Mouse (Mus musculus): ENCODE results near the gene Sox6. TPM values are rescaled to one million over a fixed set of nuclear protein-coding genes. Genes with fewer than 3 reads are reported as not detected.

Sox6 gene
- total RNA-seq, 1 experiment: 1.2 TPM

- peaks cover 2 to 3% of the 10 kb centered on the region in 2 experiments; a peak in 3 of 4 replicates for H3K4me1 ChIP-seq (ENCODE audit: control insufficient read depth in 2 of 2, insufficient read depth in 2 of 2, low read length in 2 of 2, poor library complexity in 1 of 2)
- in situ Hi-C loops (cut with MboI; ENCODE audit: low sequenced_read_pairs in 2 of 2, unreplicated experiment in 2 of 2): no loop called here
- H3K36me3 ChIP-seq (ENCODE audit: control insufficient read depth, insufficient read depth, low read length, poor library complexity, severe bottlenecking): no peaks in the 10 kb centered on the region
- no peak overlapping the region for H3K27ac ChIP-seq (ENCODE audit: insufficient read depth, low read depth, low read length, poor library complexity, severe bottlenecking)
- no peaks in the 10 kb centered on the region for H3K9me3 ChIP-seq (ENCODE audit: control insufficient read depth, insufficient read depth, low read depth, low read length)
- no peak for DNase-seq (ENCODE audit: low read depth, low spot score)
- H3K9ac ChIP-seq (ENCODE audit: insufficient read depth, low read depth, low read length, poor library complexity, severe bottlenecking): no peak overlapping the region
- H3K4me3 ChIP-seq (ENCODE audit: insufficient read depth in 1 of 2, low read depth in 1 of 2, low read length in 2 of 2, poor library complexity in 1 of 2, severe bottlenecking in 1 of 2): no peak overlapping the region
- TF ChIP-seq MAFK (IDR thresholded peaks at IDR 0.05; ENCODE audit: insufficient read depth, low read depth, low read length) (no peak), HCFC1 (IDR thresholded peaks at IDR 0.05; ENCODE audit: borderline replicate concordance, insufficient read depth, low read length) (no peak), ZNF384 (IDR thresholded peaks at IDR 0.05; ENCODE audit: low read depth, low read length) (no peak), ZC3H11A (IDR thresholded peaks at IDR 0.05; ENCODE audit: borderline replicate concordance, low read depth, low read length) (no peak), CHD2 (IDR thresholded peaks at IDR 0.05; ENCODE audit: low read depth, low read length) (no peak)
Measured at GRCm38 (mm10) chr7:115780148-115780547, 258.4 kb downstream of the Sox6 start.

- no peaks in the 10 kb centered on the region for H3K36me3 ChIP-seq (ENCODE audit: control insufficient read depth, insufficient read depth, low read length, poor library complexity, severe bottlenecking)
- no peak overlapping the region for H3K27ac ChIP-seq (ENCODE audit: insufficient read depth, low read depth, low read length, poor library complexity, severe bottlenecking)
- H3K9me3 ChIP-seq (ENCODE audit: control insufficient read depth, insufficient read depth, low read depth, low read length): no peaks in the 10 kb centered on the region
- H3K4me3 ChIP-seq (ENCODE audit: insufficient read depth in 1 of 2, low read depth in 1 of 2, low read length in 2 of 2, poor library complexity in 1 of 2, severe bottlenecking in 1 of 2): no peak overlapping the region
- no peak for DNase-seq (ENCODE audit: low read depth, low spot score)
- no peak overlapping the region for H3K9ac ChIP-seq (ENCODE audit: insufficient read depth, low read depth, low read length, poor library complexity, severe bottlenecking)
- H3K4me1 ChIP-seq (ENCODE audit: control insufficient read depth in 2 of 2, insufficient read depth in 2 of 2, low read length in 2 of 2, poor library complexity in 1 of 2): peaks cover 0 to under 1% of the 10 kb centered on the region in 2 experiments; a peak in 2 of 4 replicates
- in situ Hi-C loops (cut with MboI; ENCODE audit: low sequenced_read_pairs in 2 of 2, unreplicated experiment in 2 of 2): no loop called here
- TF ChIP-seq ZNF384 (IDR thresholded peaks at IDR 0.05; ENCODE audit: low read depth, low read length) (no peak), CHD2 (IDR thresholded peaks at IDR 0.05; ENCODE audit: low read depth, low read length) (no peak), HCFC1 (IDR thresholded peaks at IDR 0.05; ENCODE audit: borderline replicate concordance, insufficient read depth, low read length) (no peak), ZC3H11A (IDR thresholded peaks at IDR 0.05; ENCODE audit: borderline replicate concordance, low read depth, low read length) (no peak), MAFK (IDR thresholded peaks at IDR 0.05; ENCODE audit: insufficient read depth, low read depth, low read length) (no peak)
Measured at GRCm38 (mm10) chr7:115779544-115779943, 259.1 kb downstream of the Sox6 start.

GRCm38 (mm10) chr7:115776736-115777135 is 261.9 kb downstream of the Sox6 start:
- no peak for DNase-seq (ENCODE audit: low read depth, low spot score)
- no peaks in the 10 kb centered on the region for H3K9me3 ChIP-seq (ENCODE audit: control insufficient read depth, insufficient read depth, low read depth, low read length)
- TF ChIP-seq MAFK (IDR thresholded peaks at IDR 0.05; ENCODE audit: insufficient read depth, low read depth, low read length) (no peak), CHD2 (IDR thresholded peaks at IDR 0.05; ENCODE audit: low read depth, low read length) (no peak), HCFC1 (IDR thresholded peaks at IDR 0.05; ENCODE audit: borderline replicate concordance, insufficient read depth, low read length) (no peak), ZNF384 (IDR thresholded peaks at IDR 0.05; ENCODE audit: low read depth, low read length) (no peak), ZC3H11A (IDR thresholded peaks at IDR 0.05; ENCODE audit: borderline replicate concordance, low read depth, low read length) (no peak)
- no peaks in the 10 kb centered on the region for H3K4me1 ChIP-seq (ENCODE audit: control insufficient read depth in 2 of 2, insufficient read depth in 2 of 2, low read length in 2 of 2, poor library complexity in 1 of 2)
- H3K4me3 ChIP-seq (ENCODE audit: insufficient read depth in 1 of 2, low read depth in 1 of 2, low read length in 2 of 2, poor library complexity in 1 of 2, severe bottlenecking in 1 of 2): no peak overlapping the region
- in situ Hi-C loops (cut with MboI; ENCODE audit: low sequenced_read_pairs in 2 of 2, unreplicated experiment in 2 of 2): no loop called here
- H3K36me3 ChIP-seq (ENCODE audit: control insufficient read depth, insufficient read depth, low read length, poor library complexity, severe bottlenecking): no peaks in the 10 kb centered on the region
- no peak overlapping the region for H3K9ac ChIP-seq (ENCODE audit: insufficient read depth, low read depth, low read length, poor library complexity, severe bottlenecking)
- no peak overlapping the region for H3K27ac ChIP-seq (ENCODE audit: insufficient read depth, low read depth, low read length, poor library complexity, severe bottlenecking)

DNA sequence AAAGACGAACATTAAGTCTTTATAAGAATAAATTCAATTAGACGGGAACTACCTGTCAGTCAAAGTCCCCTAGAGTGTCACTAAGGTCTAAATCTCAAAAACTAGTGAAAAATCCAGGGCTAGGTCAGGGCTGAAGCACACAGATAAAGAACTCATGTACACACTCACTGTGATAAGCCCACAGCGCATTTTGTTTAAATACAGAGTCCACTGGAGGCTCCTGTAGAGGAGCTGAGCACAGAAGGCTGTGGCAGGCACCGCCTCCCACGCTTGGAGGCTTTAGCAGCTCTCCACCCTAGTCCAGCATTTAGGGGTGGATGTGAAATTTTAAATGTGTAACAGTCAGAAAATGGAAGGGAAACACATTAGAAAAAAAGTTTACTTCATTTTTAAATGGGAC is 262.3 kb downstream of the Sox6 start:
- in situ Hi-C loops (cut with MboI; ENCODE audit: low sequenced_read_pairs in 2 of 2, unreplicated experiment in 2 of 2): no loop called here
- H3K9me3 ChIP-seq (ENCODE audit: control insufficient read depth, insufficient read depth, low read depth, low read length): no peaks in the 10 kb centered on the region
- TF ChIP-seq MAFK (IDR thresholded peaks at IDR 0.05; ENCODE audit: insufficient read depth, low read depth, low read length) (no peak), ZNF384 (IDR thresholded peaks at IDR 0.05; ENCODE audit: low read depth, low read length) (no peak), CHD2 (IDR thresholded peaks at IDR 0.05; ENCODE audit: low read depth, low read length) (no peak), HCFC1 (IDR thresholded peaks at IDR 0.05; ENCODE audit: borderline replicate concordance, insufficient read depth, low read length) (no peak), ZC3H11A (IDR thresholded peaks at IDR 0.05; ENCODE audit: borderline replicate concordance, low read depth, low read length) (no peak)
- no peak overlapping the region for H3K9ac ChIP-seq (ENCODE audit: insufficient read depth, low read depth, low read length, poor library complexity, severe bottlenecking)
- DNase-seq (ENCODE audit: low read depth, low spot score): no peak
- no peaks in the 10 kb centered on the region for H3K4me1 ChIP-seq (ENCODE audit: control insufficient read depth in 2 of 2, insufficient read depth in 2 of 2, low read length in 2 of 2, poor library complexity in 1 of 2)
- H3K27ac ChIP-seq (ENCODE audit: insufficient read depth, low read depth, low read length, poor library complexity, severe bottlenecking): no peak overlapping the region
- no peak overlapping the region for H3K4me3 ChIP-seq (ENCODE audit: insufficient read depth in 1 of 2, low read depth in 1 of 2, low read length in 2 of 2, poor library complexity in 1 of 2, severe bottlenecking in 1 of 2)
- no peaks in the 10 kb centered on the region for H3K36me3 ChIP-seq (ENCODE audit: control insufficient read depth, insufficient read depth, low read length, poor library complexity, severe bottlenecking)

- Histone ChIP-seq H3K4me1 (ENCODE audit: control insufficient read depth in 2 of 2, insufficient read depth in 2 of 2, low read length in 2 of 2, poor library complexity in 1 of 2) (no peaks in the 10 kb centered on the region), H3K27ac (ENCODE audit: insufficient read depth, low read depth, low read length, poor library complexity, severe bottlenecking) (no peak overlapping the region), H3K4me3 (ENCODE audit: insufficient read depth in 1 of 2, low read depth in 1 of 2, low read length in 2 of 2, poor library complexity in 1 of 2, severe bottlenecking in 1 of 2) (no peak overlapping the region), H3K9me3 (ENCODE audit: control insufficient read depth, insufficient read depth, low read depth, low read length) (no peaks in the 10 kb centered on the region), H3K36me3 (ENCODE audit: control insufficient read depth, insufficient read depth, low read length, poor library complexity, severe bottlenecking) (no peaks in the 10 kb centered on the region), H3K9ac (ENCODE audit: insufficient read depth, low read depth, low read length, poor library complexity, severe bottlenecking) (no peak overlapping the region)
- no peak for DNase-seq (ENCODE audit: low read depth, low spot score)
- in situ Hi-C loops (cut with MboI; ENCODE audit: low sequenced_read_pairs in 2 of 2, unreplicated experiment in 2 of 2): no loop called here
- TF ChIP-seq ZC3H11A (IDR thresholded peaks at IDR 0.05; ENCODE audit: borderline replicate concordance, low read depth, low read length): no peak
- no peak for TF ChIP-seq MAFK (IDR thresholded peaks at IDR 0.05; ENCODE audit: insufficient read depth, low read depth, low read length)
- no peak for TF ChIP-seq CHD2 (IDR thresholded peaks at IDR 0.05; ENCODE audit: low read depth, low read length)
- no peak for TF ChIP-seq ZNF384 (IDR thresholded peaks at IDR 0.05; ENCODE audit: low read depth, low read length)
- TF ChIP-seq HCFC1 (IDR thresholded peaks at IDR 0.05; ENCODE audit: borderline replicate concordance, insufficient read depth, low read length): no peak
Measured at GRCm38 (mm10) chr7:115766316-115766715, 272.3 kb downstream of the Sox6 start.
